9 mouse cellular contexts compared by ENCODE assay signal in genomic region chr10:50897530-50898471, GRCm38 (mm10). TPM values are rescaled to one million over a fixed set of nuclear protein-coding genes. Genes with fewer than 3 reads are reported as not detected.
A peak's percentile ranks its signal among the peaks of the same experiment; 100 is the strongest.
DNase-seq lines count a peak whose midpoint lies in the region; ATAC-seq and TF ChIP-seq lines count a peak whose summit lies in the region.
"Had no signal": no experiment of that assay in that cellular context is flagged by ENCODE, and none has a peak within 500 bp of the region (broad histone marks: within the 10 kb centered on the region; RNA-seq: fewer than 3 reads in every experiment).

No protein-coding gene starts in this region.

- no peak for ATAC-seq in kidney, embryonic 14.5 days (ENCODE audit: low FRiP score, low TSS enrichment)

- peak overlapping the region; percentile 74 for H3K9ac ChIP-seq in kidney, embryonic 14.5 days (ENCODE audit: low read depth, low read length)
- H3K9ac ChIP-seq: embryonic facial prominence, embryonic 12.5 days had no signal

- 6% methylated on average over 32 of the region's 32 CpGs for WGBS in spleen, adult 2 months
- WGBS in kidney, embryonic 14.5 days, result 1% methylated on average over 32 of the region's 32 CpGs

- H3K27me3 ChIP-seq in spleen, adult 2 months (ENCODE audit: control insufficient read depth, insufficient read depth, low read length), result peaks cover 41% of the 10 kb centered on the region
- H3K27me3 ChIP-seq in kidney, embryonic 14.5 days (ENCODE audit: control insufficient read depth, insufficient read depth, low read length), result peaks cover 72% of the 10 kb centered on the region

- H3K4me3 ChIP-seq in spleen, adult 2 months (ENCODE audit: extremely low read depth, insufficient read depth, insufficient read length), result no peak overlapping the region
- peak overlapping the region; percentile 52 for H3K4me3 ChIP-seq in kidney, embryonic 14.5 days (ENCODE audit: low read length)
- H3K4me3 ChIP-seq: embryonic facial prominence, embryonic 12.5 days had no signal

- peak overlapping the region; percentile 69 for H3K4me2 ChIP-seq in kidney, embryonic 14.5 days (replicated peaks; ENCODE audit: low read depth, low read length)
- H3K4me2 ChIP-seq: embryonic facial prominence, embryonic 12.5 days had no signal

- H3K27ac ChIP-seq in spleen, adult 2 months (ENCODE audit: insufficient read depth, low read length), result no peak overlapping the region
- H3K27ac ChIP-seq in kidney, embryonic 14.5 days (ENCODE audit: low read depth, low read length), result peak overlapping the region; percentile 38; the same call in 1 of the 2 replicates
- H3K27ac ChIP-seq: embryonic facial prominence, embryonic 12.5 days had no signal

- no peaks in the 10 kb centered on the region for H3K9me3 ChIP-seq in kidney, embryonic 14.5 days (ENCODE audit: control insufficient read depth, low read length)
- H3K9me3 ChIP-seq: embryonic facial prominence, embryonic 12.5 days had no signal

- peak; percentile 7 for DNase-seq in adrenal gland, adult 2 months
- DNase-seq in adrenal gland, postnatal 10 days, result no peak
- DNase-seq in spleen, adult 2 months (ENCODE audit: low read depth in 1 of 2, low spot score in 2 of 2), result no peak
- no peak for DNase-seq in spleen, postnatal 4 days (ENCODE audit: low spot score in 2 of 2)
- DNase-seq in naive thymus-derived CD4-positive, alpha-beta T cell, adult 2 months (ENCODE audit: low read depth), result peak; percentile 12
- no peak for DNase-seq in left cerebral cortex, adult 18-20 months (ENCODE audit: low spot score in 2 of 2)
- DNase-seq in urinary bladder, postnatal 25 days (ENCODE audit: low spot score), result no peak

- H3K36me3 ChIP-seq in spleen, adult 2 months (ENCODE audit: control insufficient read depth, insufficient read depth, low read length), result no peaks in the 10 kb centered on the region
- H3K36me3 ChIP-seq in kidney, embryonic 14.5 days (ENCODE audit: control insufficient read depth, insufficient read depth, low read length), result no peaks in the 10 kb centered on the region
- H3K36me3 ChIP-seq: embryonic facial prominence, embryonic 12.5 days had no signal

- 0 out of 2 replicates have a peak, but pooled peaks have one; percentile 10 for TF ChIP-seq CTCF in spleen, adult 2 months (IDR thresholded peaks at IDR 0.05; ENCODE audit: extremely low read depth, insufficient read depth, insufficient read length, insufficient replicate concordance)

- TF ChIP-seq POLR2A in spleen, adult 2 months (IDR thresholded peaks at IDR 0.05; ENCODE audit: low read depth, low read length), result no peak

- H3K4me1 ChIP-seq in spleen, adult 2 months (ENCODE audit: control insufficient read depth, insufficient read depth, insufficient read length), result peaks cover 10% of the 10 kb centered on the region
- H3K4me1 ChIP-seq in kidney, embryonic 14.5 days (ENCODE audit: control insufficient read depth, insufficient read depth, low read length), result 0 out of 2 replicates have a peak, but pooled peaks cover 3% of the 10 kb centered on the region

RNA-seq across cellular contexts. Expression of gene Sim1, which starts 3.2 kb away (rescaled TPM):
- total RNA-seq in adrenal gland, adult 2 months (2021), result not detected
- polyA plus RNA-seq in adrenal gland, adult 2 months (2012; rRNA removed), result not detected in 2 replicates
- not detected for total RNA-seq in adrenal gland, postnatal 10 days (2021)
- not detected in 2 replicates for polyA plus RNA-seq in spleen, adult 2 months (2012; rRNA removed)
- polyA plus RNA-seq in kidney, embryonic 14.5 days (2014; fragmentation: Nextera tagmentation; extraction: Ambion mirVana), result 14.7 and 17.1 TPM in 2 replicates
- total RNA-seq in left cerebral cortex, adult 18-20 months (2021), result under 1 TPM; 0.65 to 0.70 TPM

Comparison
In these comparisons a context has a peak if more than half of its experiments do, and no peak if none do; other contexts are left out.
1. DNase-seq: peak in adrenal gland, adult 2 months (single experiment) and naive thymus-derived CD4-positive, alpha-beta T cell, adult 2 months (single experiment); none in adrenal gland, postnatal 10 days (single experiment), spleen, adult 2 months (0 of 2), spleen, postnatal 4 days (0 of 2), left cerebral cortex, adult 18-20 months (0 of 2) and urinary bladder, postnatal 25 days (single experiment).